Mouse (Mus musculus) layer of hippocampus, adult 8-10 months (tissue): ENCODE data around the gene Nox1. TPM values are rescaled to one million over a fixed set of nuclear protein-coding genes. Genes with fewer than 3 reads are reported as not detected.

Experiments used
- DNase-seq, 2 experiments: peaks; one replicate each; pipeline ENCODE4 v3.0.0; 2022; ENCODE audit warnings: low spot score in 2 of 2
- microRNA-seq, 2 experiments: library from miRNA; unstranded; fragments of <30 nt; microRNA quantifications; one replicate each; pipeline ENCODE4 v1.2.0; 2022
- total RNA-seq, 4 experiments: library from RNA; stranded (reverse); gene quantifications; 2 replicates each; pipeline ENCODE4 v1.2.4; 2022

The Nox1 gene
- total RNA-seq, 4 experiments from 2014 or later, result not detected

DNA sequence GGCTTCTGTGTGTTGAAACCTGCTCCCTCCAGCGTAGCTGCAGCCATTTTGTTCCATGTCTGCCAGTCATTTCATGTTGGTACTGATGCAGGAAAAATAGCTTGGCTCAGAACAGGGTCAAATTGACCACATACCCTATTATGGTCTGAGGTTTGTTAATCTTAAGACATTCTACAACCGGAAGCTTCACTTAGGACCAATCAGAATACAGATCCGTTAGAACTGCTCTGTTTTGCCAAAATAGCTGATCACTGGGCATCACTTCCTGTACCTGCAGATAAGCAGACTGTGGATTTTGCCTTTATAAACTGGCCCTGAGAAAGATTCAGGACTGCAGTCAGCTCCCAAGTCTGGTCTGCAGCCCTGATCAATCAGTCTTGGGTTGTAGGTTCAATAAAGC lies 93.2 kb downstream of the Nox1 start:
- no peak for DNase-seq

DNA sequence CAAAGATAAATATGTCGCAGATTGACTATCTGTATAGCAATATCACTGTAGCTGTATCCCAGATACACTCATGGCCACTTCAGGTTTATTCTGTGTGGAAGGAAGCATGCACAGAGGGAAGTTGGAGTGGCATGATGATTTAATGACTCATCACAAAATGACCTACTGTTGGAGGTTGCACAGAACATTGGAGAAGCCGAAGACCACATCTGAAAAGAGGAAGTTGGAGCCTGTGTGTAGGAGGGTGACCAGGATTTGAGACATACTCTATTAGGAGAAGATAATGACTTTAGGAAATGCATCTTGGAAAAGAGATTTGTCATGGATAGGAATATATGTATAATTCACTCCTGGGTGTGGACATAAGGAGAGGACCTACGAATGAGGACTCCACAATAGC lies 105.3 kb downstream of the Nox1 start:
- DNase-seq, result no peak

DNA sequence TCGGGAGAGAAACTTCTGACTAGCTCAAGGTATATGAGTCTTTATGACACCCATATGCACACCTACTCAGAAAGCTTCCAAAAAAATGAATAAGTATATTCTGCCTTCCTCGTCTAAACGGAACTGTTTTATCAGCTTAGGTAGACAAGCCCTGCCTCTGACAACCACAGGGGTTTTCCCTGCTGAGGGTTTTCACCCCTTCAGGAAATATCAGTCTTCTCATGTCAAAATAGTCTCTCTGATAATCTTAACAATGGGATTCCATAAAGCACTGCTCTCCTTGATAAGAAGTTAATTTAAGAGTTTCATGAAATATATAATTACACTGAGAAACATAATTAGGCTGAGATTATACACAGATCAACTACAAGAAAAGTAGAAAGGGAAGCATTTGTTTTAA lies 110.0 kb downstream of the Nox1 start:
- DNase-seq, result no peak

DNA sequence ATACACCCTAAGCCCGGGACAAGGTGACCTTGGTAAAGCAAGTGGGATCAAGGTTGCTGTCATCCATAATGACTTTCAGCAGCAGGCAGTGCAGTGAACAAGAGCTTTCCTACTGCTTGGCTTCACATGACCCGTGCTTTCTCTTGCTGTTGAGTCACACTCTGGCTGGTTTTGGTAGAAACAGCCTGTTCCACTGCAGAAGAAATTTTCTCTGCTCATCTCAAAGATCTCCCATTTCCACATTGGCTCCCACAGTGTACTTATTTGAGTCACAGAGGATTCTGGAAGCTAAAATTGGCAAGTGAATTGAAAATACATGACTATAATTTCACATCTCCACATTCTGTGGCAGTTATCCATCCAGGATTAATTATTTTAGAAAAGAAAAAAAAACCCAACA lies 119.1 kb downstream of the Nox1 start:
- DNase-seq, result peak; percentile 4 to 15

DNA sequence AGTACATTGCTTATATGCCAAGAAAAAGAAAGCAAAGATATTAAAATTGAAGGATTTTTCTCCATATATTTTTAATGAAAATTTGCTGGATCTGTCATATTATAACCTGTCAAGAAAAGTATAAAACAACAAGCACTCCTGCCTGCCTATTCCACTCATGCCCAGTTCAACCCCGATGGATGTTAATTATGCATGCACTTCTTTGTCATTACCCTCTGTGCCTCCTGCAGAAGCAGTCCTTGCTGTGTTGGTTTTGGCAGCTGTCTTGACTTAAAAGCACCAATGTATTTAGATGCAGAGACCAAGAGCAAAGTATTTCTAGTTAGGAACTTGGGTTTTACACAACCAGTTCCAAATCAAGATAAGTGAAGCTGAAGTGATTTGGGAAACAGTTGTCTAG lies 136.3 kb downstream of the Nox1 start:
- DNase-seq, result no peak

DNA sequence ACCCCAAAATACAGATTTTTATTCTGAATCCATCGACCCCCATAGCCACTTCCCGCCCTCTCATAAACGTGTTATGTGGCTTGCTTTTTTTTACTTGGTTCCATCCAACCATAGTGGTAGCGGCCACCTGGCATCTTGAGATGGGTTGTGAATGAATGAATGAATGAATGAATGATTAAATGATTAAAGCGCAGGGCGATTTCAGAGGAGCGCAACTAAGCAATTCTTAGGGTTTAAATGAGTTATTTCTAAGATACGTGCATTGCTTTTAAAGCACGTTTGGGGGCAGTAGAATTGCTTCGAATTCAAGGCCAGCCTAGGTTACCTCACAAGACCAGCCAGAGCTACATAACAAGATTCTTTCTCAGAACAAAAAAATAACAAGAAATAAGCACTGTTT lies 162.0 kb downstream of the Nox1 start:
- peak in 1 of 2 experiments; percentile 3 for DNase-seq

DNA sequence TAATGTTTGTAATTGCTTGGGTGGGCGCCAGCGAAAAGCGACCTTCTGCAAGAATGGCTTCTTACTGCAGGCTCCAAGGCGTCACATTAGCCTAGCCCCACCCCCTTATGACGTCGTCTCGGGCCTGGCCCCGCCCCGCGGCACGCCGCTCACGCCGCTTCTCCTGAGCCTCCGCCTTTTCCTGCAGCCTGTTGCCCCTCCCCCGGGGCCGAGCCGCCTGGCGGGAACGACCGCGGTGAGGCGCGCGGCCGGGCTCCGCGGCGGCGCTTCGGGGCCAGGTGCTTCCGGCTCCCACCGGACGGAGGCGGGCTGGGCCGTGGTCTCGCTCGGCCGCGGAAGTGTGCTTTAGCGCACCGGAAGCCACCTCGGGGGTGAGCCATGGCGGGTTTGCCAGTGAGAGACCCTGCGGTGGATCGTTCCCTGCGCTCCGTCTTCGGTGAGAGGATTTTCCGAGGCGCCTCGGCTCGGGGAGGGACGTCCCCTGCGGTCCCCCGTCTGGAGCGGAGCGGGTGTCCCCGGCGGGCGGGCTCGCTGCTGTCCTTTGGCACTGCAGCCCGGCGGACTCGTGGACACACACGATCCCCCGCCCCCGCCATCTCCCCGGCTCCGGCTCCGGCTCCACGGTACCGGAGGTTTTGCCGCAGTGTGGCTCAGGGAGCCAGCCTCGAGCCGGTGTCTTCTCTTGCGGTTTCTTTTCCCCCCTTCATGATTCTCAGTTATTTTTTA lies 162.6 kb downstream of the Nox1 start, which contains the start of gene Cstf2:
TSS of gene Cstf2 (plus strand) at position 201 of the 726 bp plus-strand sequence.
- peak; percentile 92 to 93 for DNase-seq

DNA sequence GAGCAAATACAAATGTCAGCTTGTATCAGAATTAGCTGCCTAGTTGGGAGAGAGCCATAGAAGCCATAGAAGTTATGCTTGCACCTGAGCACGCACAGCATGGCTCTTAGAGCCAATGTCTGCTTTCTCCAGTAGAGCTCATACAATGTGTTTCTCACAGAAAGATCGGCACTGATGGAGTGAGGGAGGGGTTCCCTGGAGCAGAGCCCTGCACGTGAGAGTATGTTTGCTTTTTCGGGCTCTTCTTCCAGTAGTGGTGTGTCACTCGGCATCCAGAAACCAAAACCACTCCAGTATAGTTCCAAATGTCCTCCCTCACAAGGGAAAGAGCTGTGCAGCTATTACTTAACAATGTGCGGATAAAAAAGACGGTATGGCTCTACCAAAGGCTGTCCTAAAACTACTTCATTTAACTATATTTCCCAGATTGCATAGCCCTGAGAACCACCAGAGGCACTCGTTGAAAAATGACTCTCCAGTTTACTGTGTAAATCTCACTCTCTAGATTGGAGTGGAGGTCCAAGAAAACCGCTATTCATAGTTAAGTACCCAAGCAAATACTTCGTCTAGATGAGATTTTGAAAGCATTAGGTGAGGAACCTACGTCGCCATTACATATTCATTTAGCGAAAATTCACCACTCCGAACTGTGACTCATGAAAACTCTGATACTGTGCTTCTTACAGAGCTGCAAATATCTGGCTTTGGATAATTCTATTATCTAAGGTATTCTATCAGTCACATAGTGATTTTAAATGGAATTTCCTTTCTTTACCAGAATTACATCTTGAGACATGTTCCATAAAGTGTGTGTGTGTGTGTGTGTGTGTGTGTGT lies 163.5 kb downstream of the Nox1 start:
- peak in 1 of 2 experiments; percentile 7 for DNase-seq

DNA sequence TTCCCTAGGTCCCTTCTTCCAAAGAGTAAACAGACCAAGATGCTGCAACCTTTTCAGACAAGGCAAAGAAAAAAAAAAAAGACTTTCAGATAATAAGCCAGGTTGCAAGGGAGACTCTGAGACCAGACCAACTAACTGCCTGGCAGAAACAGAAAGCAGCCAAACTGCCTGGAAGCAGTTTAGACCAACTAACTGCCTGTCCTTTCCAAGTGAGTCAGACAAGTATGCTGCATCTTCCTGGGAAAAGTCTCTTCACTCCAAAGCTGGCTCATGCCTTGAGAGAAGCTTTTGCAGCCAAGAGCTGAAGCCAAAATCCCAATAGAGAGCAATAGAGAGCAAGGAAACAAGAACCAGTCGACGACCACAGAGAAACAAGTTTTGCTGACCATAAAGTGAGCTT lies 164.9 kb downstream of the Nox1 start:
- DNase-seq, result no peak

DNA sequence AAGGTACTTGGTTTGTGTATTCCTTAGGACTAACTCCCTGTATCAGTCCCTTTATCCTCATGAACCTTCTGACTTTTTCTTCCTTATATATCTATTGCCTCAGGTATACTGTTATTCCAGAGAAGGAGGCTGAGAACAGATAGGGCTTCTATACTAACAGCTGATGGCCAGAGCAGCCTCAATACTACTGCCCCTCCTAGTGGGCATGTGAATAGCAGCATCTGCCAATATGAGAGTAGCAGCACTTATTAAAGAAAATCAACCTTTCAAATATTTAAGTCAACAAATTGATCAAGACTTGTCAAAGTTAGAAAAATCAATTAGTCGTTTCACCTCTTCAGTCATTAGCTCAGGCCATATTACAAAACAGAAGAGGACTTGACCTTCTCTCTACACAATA lies 172.8 kb downstream of the Nox1 start:
- DNase-seq, result no peak

Small RNA genes within 50 kb of the gene (microRNA-seq; reads per million reads assigned to microRNA genes)
- gene Mir3112, result 0 to 0.96 reads per million in 2 experiments

Other genes with a start within 250 kb of the Nox1 start
- 1 to 10 TPM in 3 of 4 experiments, under 1 TPM in 1; 0.71 to 2.3 (median 1.3) TPM for gene Sytl4, start 240.1 kb downstream of the Nox1 start, total RNA-seq
- 100 to 1,000 TPM in 3 of 4 experiments, 10 to 100 TPM in 1; 98.4 to 112 (median 107) TPM for gene Cstf2, start 162.8 kb downstream of the Nox1 start, total RNA-seq
- 1 to 10 TPM in 1 of 4 experiments, under 1 TPM in 3; 0.77 to 1.5 (median 0.86) TPM for gene Xkrx, start 59.9 kb downstream of the Nox1 start, total RNA-seq
- not detected for gene Arl13a, start 34.5 kb downstream of the Nox1 start, total RNA-seq
- 10 to 100 TPM in 2 of 4 experiments, 1 to 10 TPM in 2; 8.7 to 10.6 (median 9.5) TPM for gene Trmt2b, start 55.0 kb upstream of the Nox1 start, total RNA-seq
- gene Tmem35a, start 73.3 kb upstream of the Nox1 start, total RNA-seq, result 10 to 100 TPM; 50.5 to 64.1 (median 53.3) TPM
- under 1 TPM; 0.28 to 0.64 (median 0.35) TPM for gene Cenpi, start 86.1 kb upstream of the Nox1 start, total RNA-seq
- gene Drp2, start 182.6 kb upstream of the Nox1 start, total RNA-seq, result 10 to 100 TPM; 30.2 to 48.0 (median 41.8) TPM